Mouse (Mus musculus) heart, postnatal 36 days (tissue): ENCODE results near the gene Gm28363. TPM values are rescaled to one million over a fixed set of nuclear protein-coding genes. Genes with fewer than 3 reads are reported as not detected.
"Not testable (repeated sequence)": the region's sequence is repeated elsewhere in the genome, so short reads cannot be mapped to it uniquely, and the experiment has no call there.

ENCODE experiments used
- DNase-seq, 2 experiments: peaks; one replicate each; pipeline ENCODE4 v3.0.0; 2021 to 2022
- intact Hi-C: fragments of 180-260 bp; cut with DNase I; formaldehyde crosslinking; loops from one replicate; pipeline ENCODE4 v1.15.1; 2025
- total RNA-seq, 2 experiments: library from RNA; stranded (reverse); gene quantifications; 2 replicates each; pipeline ENCODE4 v1.2.3; 2021

Gm28363 gene
- not detected for total RNA-seq

- DNase-seq, intact Hi-C loops: not testable (repeated sequence)
These were observed at the start of gene Gm28363 for GRCm38 (mm10) chr1:117696831-117697230. Gm28363 (plus strand) TSS chr1:117697131.

- DNase-seq, intact Hi-C loops: not testable (repeated sequence)
These were observed 46.7 kb upstream of the Gm28363 start for GRCm38 (mm10) chr1:117650236-117650635.

Other genes starting within 250 kb of the Gm28363 start
- gene B020011L13Rik, start 84.0 kb downstream of the Gm28363 start, total RNA-seq: not detected
- not detected for gene Gm28360, start 132.9 kb downstream of the Gm28363 start, total RNA-seq
- gene Gm28168, start 230.9 kb downstream of the Gm28363 start, total RNA-seq: not detected